Mouse (Mus musculus): ENCODE results near the gene Snap47. TPM values are rescaled to one million over a fixed set of nuclear protein-coding genes. Genes with fewer than 3 reads are reported as not detected.

Gene Snap47
- polyA plus RNA-seq, 1 experiment from 2014 or later: 92.9 TPM

- ATAC-seq (ENCODE audit: low read depth): no peak
- Histone ChIP-seq H3K4me3 (ENCODE audit: low read length) (no peak overlapping the region), H3K9me3 (ENCODE audit: control insufficient read depth, low read length) (no peaks in the 10 kb centered on the region), H3K27me3 (ENCODE audit: control insufficient read depth, insufficient read depth, low read depth, low read length) (no peaks in the 10 kb centered on the region), H3K9ac (ENCODE audit: low read length) (no peak overlapping the region), H3K36me3 (ENCODE audit: control insufficient read depth, insufficient read depth, low read length) (peaks cover 7% of the 10 kb centered on the region), H3K4me1 (replicated peaks; ENCODE audit: control insufficient read depth, insufficient read depth, low read length) (peaks cover 8% of the 10 kb centered on the region), H3K4me2 (ENCODE audit: low read depth, low read length) (no peak overlapping the region), H3K27ac (ENCODE audit: low read length) (no peak overlapping the region)
- WGBS: 72% methylated on average over 1 of the region's 1 CpGs
These were observed 21.0 kb downstream of the Snap47 start for GRCm38 (mm10) chr11:59429959-59430358.

GRCm38 (mm10) chr11:59428057-59428660 lies 22.8 kb downstream of the Snap47 start:
- H3K36me3 ChIP-seq (ENCODE audit: control insufficient read depth, insufficient read depth, low read length): peaks cover 12% of the 10 kb centered on the region
- H3K4me2 ChIP-seq (ENCODE audit: low read depth, low read length): no peak overlapping the region
- WGBS: 81% methylated on average over 9 of the region's 9 CpGs
- H3K4me1 ChIP-seq (replicated peaks; ENCODE audit: control insufficient read depth, insufficient read depth, low read length): peaks cover 8% of the 10 kb centered on the region
- no peak for ATAC-seq (ENCODE audit: low read depth)
- no peaks in the 10 kb centered on the region for H3K27me3 ChIP-seq (ENCODE audit: control insufficient read depth, insufficient read depth, low read depth, low read length)
- no peak overlapping the region for H3K9ac ChIP-seq (ENCODE audit: low read length)
- H3K4me3 ChIP-seq (ENCODE audit: low read length): no peak overlapping the region
- no peaks in the 10 kb centered on the region for H3K9me3 ChIP-seq (ENCODE audit: control insufficient read depth, low read length)
- no peak overlapping the region for H3K27ac ChIP-seq (ENCODE audit: low read length)

- Histone ChIP-seq H3K9ac (ENCODE audit: low read length) (no peak overlapping the region), H3K4me3 (ENCODE audit: low read length) (no peak overlapping the region), H3K4me2 (ENCODE audit: low read depth, low read length) (no peak overlapping the region), H3K27me3 (ENCODE audit: control insufficient read depth, insufficient read depth, low read depth, low read length) (no peaks in the 10 kb centered on the region), H3K9me3 (ENCODE audit: control insufficient read depth, low read length) (no peaks in the 10 kb centered on the region), H3K27ac (ENCODE audit: low read length) (no peak overlapping the region), H3K4me1 (replicated peaks; ENCODE audit: control insufficient read depth, insufficient read depth, low read length) (no peaks in the 10 kb centered on the region; the same call in 1 of the 2 replicates), H3K36me3 (ENCODE audit: control insufficient read depth, insufficient read depth, low read length) (peaks cover 12% of the 10 kb centered on the region)
- peak; percentile 36; the same call in 1 of the 2 replicates for ATAC-seq (ENCODE audit: low read depth)
- 53% methylated on average over 7 of the region's 7 CpGs for WGBS
These were observed 25.3 kb downstream of the Snap47 start for GRCm38 (mm10) chr11:59425671-59426101.

- peaks cover 12% of the 10 kb centered on the region for H3K36me3 ChIP-seq (ENCODE audit: control insufficient read depth, insufficient read depth, low read length)
These were observed 27.9 kb downstream of the Snap47 start for GRCm38 (mm10) chr11:59423010-59423588.

GRCm38 (mm10) chr11:59421967-59422366 lies 29.0 kb downstream of the Snap47 start:
- peaks cover 5% of the 10 kb centered on the region for H3K36me3 ChIP-seq (ENCODE audit: control insufficient read depth, insufficient read depth, low read length)
- no peaks in the 10 kb centered on the region; the same call in 1 of the 2 replicates for H3K4me1 ChIP-seq (replicated peaks; ENCODE audit: control insufficient read depth, insufficient read depth, low read length)
- H3K9ac ChIP-seq (ENCODE audit: low read length): no peak overlapping the region
- no peak overlapping the region for H3K4me2 ChIP-seq (ENCODE audit: low read depth, low read length)
- no peaks in the 10 kb centered on the region for H3K27me3 ChIP-seq (ENCODE audit: control insufficient read depth, insufficient read depth, low read depth, low read length)
- H3K27ac ChIP-seq (ENCODE audit: low read length): peak overlapping the region; percentile 26; the same call in 1 of the 2 replicates
- no peak for ATAC-seq (ENCODE audit: low read depth)
- no peak overlapping the region for H3K4me3 ChIP-seq (ENCODE audit: low read length)
- no peaks in the 10 kb centered on the region for H3K9me3 ChIP-seq (ENCODE audit: control insufficient read depth, low read length)
- WGBS: 87% methylated on average over 2 of the region's 2 CpGs

More at GRCm38 (mm10) chr11:59423010-59423588, 27.9 kb downstream of the Snap47 start:
- H3K4me3 ChIP-seq (ENCODE audit: low read length): no peak overlapping the region
- H3K9ac ChIP-seq (ENCODE audit: low read length): no peak overlapping the region
- 70% methylated on average over 5 of the region's 5 CpGs for WGBS
- no peak overlapping the region for H3K27ac ChIP-seq (ENCODE audit: low read length)
- peak; percentile 54 for ATAC-seq (ENCODE audit: low read depth)
- no peaks in the 10 kb centered on the region; the same call in 1 of the 2 replicates for H3K4me1 ChIP-seq (replicated peaks; ENCODE audit: control insufficient read depth, insufficient read depth, low read length)
- no peaks in the 10 kb centered on the region for H3K27me3 ChIP-seq (ENCODE audit: control insufficient read depth, insufficient read depth, low read depth, low read length)
- H3K9me3 ChIP-seq (ENCODE audit: control insufficient read depth, low read length): no peaks in the 10 kb centered on the region
- H3K4me2 ChIP-seq (ENCODE audit: low read depth, low read length): no peak overlapping the region

- 73% methylated on average over 8 of the region's 8 CpGs for WGBS
- H3K4me3 ChIP-seq (ENCODE audit: low read length): no peak overlapping the region
- no peaks in the 10 kb centered on the region for H3K27me3 ChIP-seq (ENCODE audit: control insufficient read depth, insufficient read depth, low read depth, low read length)
- no peaks in the 10 kb centered on the region for H3K9me3 ChIP-seq (ENCODE audit: control insufficient read depth, low read length)
- no peak for ATAC-seq (ENCODE audit: low read depth)
- no peak overlapping the region for H3K4me2 ChIP-seq (ENCODE audit: low read depth, low read length)
- no peaks in the 10 kb centered on the region; the same call in 1 of the 2 replicates for H3K4me1 ChIP-seq (replicated peaks; ENCODE audit: control insufficient read depth, insufficient read depth, low read length)
- peaks cover 5% of the 10 kb centered on the region for H3K36me3 ChIP-seq (ENCODE audit: control insufficient read depth, insufficient read depth, low read length)
- no peak overlapping the region for H3K9ac ChIP-seq (ENCODE audit: low read length)
- no peak overlapping the region for H3K27ac ChIP-seq (ENCODE audit: low read length)
These were observed 29.6 kb downstream of the Snap47 start for GRCm38 (mm10) chr11:59421436-59421835.

- H3K36me3 ChIP-seq (ENCODE audit: control insufficient read depth, insufficient read depth, low read length): peaks cover 2% of the 10 kb centered on the region; the same call in 1 of the 2 replicates
- H3K27me3 ChIP-seq (ENCODE audit: control insufficient read depth, insufficient read depth, low read depth, low read length): no peaks in the 10 kb centered on the region
- H3K4me2 ChIP-seq (ENCODE audit: low read depth, low read length): no peak overlapping the region
- no peak overlapping the region for H3K4me3 ChIP-seq (ENCODE audit: low read length)
- ATAC-seq (ENCODE audit: low read depth): no peak
- no peak overlapping the region for H3K27ac ChIP-seq (ENCODE audit: low read length)
- no peak overlapping the region for H3K9ac ChIP-seq (ENCODE audit: low read length)
- H3K4me1 ChIP-seq (replicated peaks; ENCODE audit: control insufficient read depth, insufficient read depth, low read length): no peaks in the 10 kb centered on the region
- 78% methylated on average over 5 of the region's 5 CpGs for WGBS
- H3K9me3 ChIP-seq (ENCODE audit: control insufficient read depth, low read length): no peaks in the 10 kb centered on the region
These were observed 32.3 kb downstream of the Snap47 start for GRCm38 (mm10) chr11:59418708-59419107.

GRCm38 (mm10) chr11:59412999-59413863 lies 37.8 kb downstream of the Snap47 start:
- Histone ChIP-seq H3K27ac (ENCODE audit: low read length) (no peak overlapping the region), H3K4me3 (ENCODE audit: low read length) (no peak overlapping the region), H3K9ac (ENCODE audit: low read length) (no peak overlapping the region), H3K9me3 (ENCODE audit: control insufficient read depth, low read length) (no peaks in the 10 kb centered on the region), H3K27me3 (ENCODE audit: control insufficient read depth, insufficient read depth, low read depth, low read length) (no peaks in the 10 kb centered on the region), H3K36me3 (ENCODE audit: control insufficient read depth, insufficient read depth, low read length) (0 out of 2 replicates have a peak, but pooled peaks cover 2% of the 10 kb centered on the region), H3K4me2 (ENCODE audit: low read depth, low read length) (no peak overlapping the region), H3K4me1 (replicated peaks; ENCODE audit: control insufficient read depth, insufficient read depth, low read length) (no peaks in the 10 kb centered on the region)
- WGBS: 79% methylated on average over 13 of the region's 13 CpGs
- ATAC-seq (ENCODE audit: low read depth): no peak

DNA sequence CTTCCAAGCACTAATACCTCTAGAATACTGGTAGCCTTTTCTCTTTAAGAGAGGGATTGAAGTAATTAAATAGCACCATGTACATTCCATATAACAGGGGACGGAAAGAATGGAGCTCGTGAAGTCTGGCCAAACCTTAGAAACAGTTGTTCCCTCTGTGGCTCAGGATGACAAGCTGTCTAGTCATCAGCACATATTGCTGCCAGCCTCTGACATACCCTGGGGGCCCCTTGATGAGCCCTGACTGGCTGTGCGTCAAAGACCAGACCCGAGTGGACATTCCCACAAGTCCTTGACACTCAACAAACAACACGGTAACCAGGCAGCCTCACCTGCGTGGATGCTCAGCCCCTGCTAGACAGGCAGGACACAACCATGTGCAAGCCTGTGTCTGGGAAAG lies 38.9 kb downstream of the Snap47 start:
- 65% methylated on average over 6 of the region's 6 CpGs for WGBS
- H3K27me3 ChIP-seq (ENCODE audit: control insufficient read depth, insufficient read depth, low read depth, low read length): no peaks in the 10 kb centered on the region
- peaks cover 5% of the 10 kb centered on the region; the same call in 1 of the 2 replicates for H3K36me3 ChIP-seq (ENCODE audit: control insufficient read depth, insufficient read depth, low read length)
- no peak overlapping the region for H3K4me2 ChIP-seq (ENCODE audit: low read depth, low read length)
- ATAC-seq (ENCODE audit: low read depth): no peak
- no peak overlapping the region for H3K9ac ChIP-seq (ENCODE audit: low read length)
- H3K27ac ChIP-seq (ENCODE audit: low read length): no peak overlapping the region
- no peaks in the 10 kb centered on the region for H3K9me3 ChIP-seq (ENCODE audit: control insufficient read depth, low read length)
- no peak overlapping the region for H3K4me3 ChIP-seq (ENCODE audit: low read length)
- H3K4me1 ChIP-seq (replicated peaks; ENCODE audit: control insufficient read depth, insufficient read depth, low read length): no peaks in the 10 kb centered on the region

Measured in lung, embryonic 16.5 days (tissue).